Mouse (Mus musculus): ENCODE measurements around the gene Gm1123.

DNA sequence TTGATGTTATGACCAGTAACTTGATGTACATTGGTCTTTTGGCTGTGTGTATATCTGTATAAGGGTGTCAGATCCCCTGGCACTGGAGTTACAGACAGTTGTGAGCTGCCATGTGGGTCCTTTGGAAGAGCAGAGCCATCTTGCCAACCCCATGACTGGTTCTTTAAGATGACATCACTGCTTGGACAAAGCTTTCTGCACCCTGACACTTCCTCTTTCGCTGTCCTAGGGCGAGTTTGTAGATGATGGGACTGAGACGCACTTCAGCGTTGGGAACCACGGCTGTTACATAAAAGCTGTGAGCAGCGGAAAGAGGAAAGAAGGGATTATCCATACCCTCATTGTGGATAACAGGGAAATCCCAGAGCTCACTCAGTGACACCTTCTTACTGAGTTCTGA, 34.2 kb downstream of the Gm1123 start:
- no peak for TF ChIP-seq POLR2AphosphoS5 (IDR thresholded peaks at IDR 0.05; ENCODE audit: insufficient replicate concordance, low read depth, low read length)
- no peak for TF ChIP-seq GATA1 (IDR thresholded peaks at IDR 0.05; ENCODE audit: borderline replicate concordance, low read length)
- no peak for TF ChIP-seq CTCF (IDR thresholded peaks at IDR 0.05; ENCODE audit: low read depth, low read length)
- TF ChIP-seq TAL1 (conservative IDR thresholded peaks at IDR 0.05; ENCODE audit: low read depth, low read length) = no peak
- no peak for TF ChIP-seq GATA2 (IDR thresholded peaks at IDR 0.05; ENCODE audit: borderline replicate concordance, low read depth, low read length)
